Mouse (Mus musculus) lung, adult 2 months (tissue): ENCODE measurements around the gene Rnf167. TPM values are rescaled to one million over a fixed set of nuclear protein-coding genes. Genes with fewer than 3 reads are reported as not detected.

Experiments used
- DNase-seq: peaks from one replicate; pipeline ENCODE4 v3.0.0; 2022
- H3K4me1 ChIP-seq: fragments of 200-500 bp; 2 replicates; pipeline ENCODE4 v1.6.1; 2011; ENCODE audit warnings: low read length; ENCODE audit not compliant: control insufficient read depth, insufficient read depth
- H3K4me3 ChIP-seq: fragments of 200-500 bp; replicated peaks from 2 replicates; pipeline ENCODE3; 2011; ENCODE audit warnings: low read depth, mild to moderate bottlenecking, control low read depth, low read length; ENCODE audit errors: extremely low read depth
- CTCF ChIP-seq: fragments of 200-500 bp; IDR thresholded peaks from 2 replicates; pipeline ENCODE4 v1.5.1; 2011; ENCODE audit warnings: mild to moderate bottlenecking, low read length, control low read depth; ENCODE audit not compliant: insufficient read depth
- POLR2A ChIP-seq: fragments of 200-500 bp; IDR thresholded peaks from 2 replicates; pipeline ENCODE4 v1.6.1; 2011; ENCODE audit warnings: low read depth, mild to moderate bottlenecking, control low read depth, low read length, borderline replicate concordance; ENCODE audit errors: extremely low read depth
- WGBS: fragments of 180-500 bp; shearing (Covaris S2); methylation state at CpG from one replicate; pipeline ENCODE4 v1.1.7; 2018; 5-methylcytosine and 5-hydroxymethylcytosine counted together
- polyA plus RNA-seq: library from polyadenylated mRNA; depleted of rRNA; stranded (reverse); fragments of >200 nt; gene quantifications from 2 replicates; pipeline ENCODE4 v1.2.3, GENCODE M21; 2012; rRNA removed

Rnf167 gene
- polyA plus RNA-seq = 116 and 146 TPM in 2 replicates

GRCm38 (mm10) chr11:70646691-70647650 is at the start of gene Rnf167, which contains the start of gene Slc25a11:
TSS of gene Rnf167 (plus strand) at chr11:70647235.
TSS of gene Slc25a11 (minus strand) at chr11:70647479.
- peaks cover 17% of the 10 kb centered on the region for H3K4me1 ChIP-seq
- H3K4me3 ChIP-seq = peak within 1 kb of the TSS; percentile 81
- peak; percentile 92 for DNase-seq
- TF ChIP-seq POLR2A (peak; percentile 96; the same call in 1 of the 2 replicates), CTCF (no peak)
- under 1% methylated on average over 63 of the region's 63 CpGs for WGBS

- Histone ChIP-seq H3K4me3 (no peak overlapping the region), H3K4me1 (peaks cover 19% of the 10 kb centered on the region)
- no peak for DNase-seq
- WGBS = 63% methylated on average over 6 of the region's 6 CpGs
- TF ChIP-seq POLR2A (no peak), CTCF (no peak)
These were observed 49.7 kb upstream of the Rnf167 start for GRCm38 (mm10) chr11:70597301-70597700.

GRCm38 (mm10) chr11:70598451-70598953 is 48.5 kb upstream of the Rnf167 start:
- Histone ChIP-seq H3K4me3 (no peak overlapping the region), H3K4me1 (peaks cover 19% of the 10 kb centered on the region)
- TF ChIP-seq POLR2A (no peak), CTCF (no peak)
- 80% methylated on average over 9 of the region's 9 CpGs for WGBS
- DNase-seq = no peak

- TF ChIP-seq CTCF (peak; percentile 98), POLR2A (no peak)
- Histone ChIP-seq H3K4me3 (no peak overlapping the region), H3K4me1 (no peaks in the 10 kb centered on the region)
- peak; percentile 77 for DNase-seq
- 58% methylated on average over 14 of the region's 14 CpGs for WGBS
These were observed 41.9 kb upstream of the Rnf167 start for GRCm38 (mm10) chr11:70605024-70605566.

- no peaks in the 10 kb centered on the region for H3K4me1 ChIP-seq
- no peak overlapping the region for H3K4me3 ChIP-seq
- no peak for DNase-seq
- TF ChIP-seq POLR2A (no peak), CTCF (no peak)
- 84% methylated on average over 12 of the region's 12 CpGs for WGBS
These were observed 40.3 kb upstream of the Rnf167 start for GRCm38 (mm10) chr11:70606717-70607116.

GRCm38 (mm10) chr11:70607611-70608010 is 39.4 kb upstream of the Rnf167 start:
- TF ChIP-seq CTCF (no peak), POLR2A (no peak)
- WGBS = 82% methylated on average over 9 of the region's 9 CpGs
- DNase-seq = no peak
- Histone ChIP-seq H3K4me3 (no peak overlapping the region), H3K4me1 (no peaks in the 10 kb centered on the region)

- no peak for DNase-seq
- Histone ChIP-seq H3K4me1 (no peaks in the 10 kb centered on the region), H3K4me3 (no peak overlapping the region)
- TF ChIP-seq POLR2A (no peak), CTCF (peak; percentile 30; the same call in 1 of the 2 replicates)
- WGBS = 90% methylated on average over 26 of the region's 26 CpGs
These were observed 38.5 kb upstream of the Rnf167 start for GRCm38 (mm10) chr11:70608381-70609066.

DNA sequence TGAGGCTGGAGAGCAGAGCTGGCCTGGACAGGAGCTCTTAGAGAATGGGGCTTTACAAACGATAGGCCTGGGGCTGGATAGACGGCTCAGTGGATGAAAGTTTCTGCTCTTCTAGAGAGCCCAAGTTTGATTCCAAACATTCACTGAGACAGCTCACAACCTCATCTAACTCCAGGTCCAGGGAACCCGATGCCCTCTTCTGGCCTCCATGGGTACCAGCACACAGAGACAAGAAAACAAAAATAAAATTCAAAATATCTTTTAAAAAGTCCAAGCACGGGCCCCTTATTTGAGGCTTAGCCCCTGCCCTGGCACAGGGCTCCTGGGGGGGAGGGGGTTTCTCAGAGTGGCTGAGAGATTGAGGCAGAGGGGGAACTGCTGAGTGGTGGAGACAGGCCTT is 36.3 kb upstream of the Rnf167 start:
- WGBS = 88% methylated on average over 4 of the region's 4 CpGs
- Histone ChIP-seq H3K4me1 (no peaks in the 10 kb centered on the region), H3K4me3 (no peak overlapping the region)
- TF ChIP-seq CTCF (no peak), POLR2A (no peak)
- no peak for DNase-seq

GRCm38 (mm10) chr11:70612505-70612904 is 34.5 kb upstream of the Rnf167 start:
- DNase-seq = no peak
- TF ChIP-seq CTCF = no peak
- TF ChIP-seq POLR2A = no peak
- Histone ChIP-seq H3K4me3 (no peak overlapping the region), H3K4me1 (no peaks in the 10 kb centered on the region)
- 79% methylated on average over 7 of the region's 7 CpGs for WGBS
